Mouse (Mus musculus) liver, postnatal 0 days (tissue): ENCODE measurements around the gene Hexb.

Experiments used
- CTCF ChIP-seq: sonication (generic); IDR thresholded peaks from 2 replicates; pipeline ENCODE4 v1.5.1; 2016; ENCODE audit warnings: antibody characterized with exemption, low read depth
- EP300 ChIP-seq: IDR thresholded peaks from 2 replicates; pipeline ENCODE4 v1.6.1; 2016; ENCODE audit warnings: antibody characterized with exemption, low read depth, mild to moderate bottlenecking

- TF ChIP-seq CTCF (no peak), EP300 (no peak)
Measured at GRCm38 (mm10) chr13:97220022-97220421, 21.9 kb upstream of the Hexb start.
